Comparison of ENCODE assay signal across 15 mouse cellular contexts in the genomic region with DNA sequence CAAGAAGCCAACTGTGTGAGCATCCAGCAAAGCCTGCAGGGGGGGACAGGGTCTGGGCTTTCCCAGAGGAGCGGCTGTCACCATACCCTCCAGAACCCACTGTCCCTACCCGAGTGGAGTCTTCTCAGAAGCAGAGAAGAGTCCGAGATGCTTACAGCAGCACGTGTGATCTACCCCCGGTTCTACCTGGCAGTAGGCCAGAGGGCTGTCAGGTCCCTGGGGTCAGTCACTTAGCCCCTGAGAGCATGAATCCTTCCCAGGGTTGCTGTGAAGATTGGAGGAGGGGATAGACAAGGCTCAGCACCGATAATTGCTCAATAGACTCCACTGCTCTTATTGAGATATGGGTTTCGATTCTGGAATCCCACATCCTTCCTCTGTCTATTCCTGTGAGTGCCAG.
DNase-seq lines count a peak whose midpoint lies in the region; TF ChIP-seq lines count a peak whose summit lies in the region.
"Had no signal": no experiment of that assay in that cellular context is flagged by ENCODE, and none has a peak within 500 bp of the region (broad histone marks: within the 10 kb centered on the region; RNA-seq: fewer than 3 reads in every experiment).

No protein-coding gene starts in this region.

- no peak for DNase-seq in cerebellum, adult 2 months
- no peak for DNase-seq in cerebellum, adult 11-12 months
- peak; percentile 46 to 56 for DNase-seq in cerebellum, postnatal 10 days
- no peak for DNase-seq in cerebellum, postnatal 4 days (ENCODE audit: low spot score in 2 of 2)
- DNase-seq in Muller cell, postnatal 12 days (ENCODE audit: inconsistent ontology term) = peak; percentile 13
- DNase-seq: adrenal gland, adult 2 months; adrenal gland, postnatal 10 days; adrenal gland, postnatal 25 days; B cell, adult 2 months; embryo, embryonic 11 days had no signal

- peaks cover 12% of the 10 kb centered on the region for H3K4me1 ChIP-seq in cerebellum, adult 2 months (ENCODE audit: control insufficient read depth, insufficient read depth, low read length)

- WGBS in cerebellum, adult 2 months = 32% methylated on average over 7 of the region's 7 CpGs

- H3K27ac ChIP-seq in cerebellum, adult 2 months (ENCODE audit: insufficient read depth, low read length) = no peak overlapping the region
- H3K27ac ChIP-seq: embryonic facial prominence, embryonic 13.5 days; embryonic facial prominence, embryonic 15.5 days; forebrain, embryonic 10.5 days; forebrain, embryonic 12.5 days had no signal

- H3K27me3 ChIP-seq in cerebellum, adult 2 months (ENCODE audit: control insufficient read depth, insufficient read depth, low read length) = no peaks in the 10 kb centered on the region
- H3K27me3 ChIP-seq: embryonic facial prominence, embryonic 15.5 days had no signal

- H3K4me3 ChIP-seq in cerebellum, adult 2 months (replicated peaks; ENCODE audit: insufficient read depth, low read depth, low read length) = peak overlapping the region; percentile 8
- H3K4me3 ChIP-seq: embryonic facial prominence, embryonic 13.5 days; embryonic facial prominence, embryonic 15.5 days; erythroblast, embryonic 14.5 days; forebrain, embryonic 10.5 days; forebrain, embryonic 12.5 days had no signal

- TF ChIP-seq CTCF in cerebellum, adult 2 months (IDR thresholded peaks at IDR 0.05; ENCODE audit: borderline replicate concordance, insufficient read depth, low read depth, low read length) = no peak

- no peak for TF ChIP-seq POLR2A in cerebellum, adult 2 months (IDR thresholded peaks at IDR 0.05; ENCODE audit: borderline replicate concordance, insufficient read depth, low read length)

Comparison
In these comparisons a context has a peak if more than half of its experiments do, and no peak if none do; other contexts are left out.
1. DNase-seq: peak in cerebellum, postnatal 10 days (2 of 2) and Muller cell, postnatal 12 days (single experiment); none in cerebellum, adult 2 months (0 of 2), cerebellum, adult 11-12 months (single experiment) and cerebellum, postnatal 4 days (0 of 2).